Mouse (Mus musculus): Measurements from ENCODE around the gene Slc18a3. TPM values are rescaled to one million over a fixed set of nuclear protein-coding genes. Genes with fewer than 3 reads are reported as not detected.

The Slc18a3 gene
- polyA plus RNA-seq, 1 experiment, result not detected

DNA sequence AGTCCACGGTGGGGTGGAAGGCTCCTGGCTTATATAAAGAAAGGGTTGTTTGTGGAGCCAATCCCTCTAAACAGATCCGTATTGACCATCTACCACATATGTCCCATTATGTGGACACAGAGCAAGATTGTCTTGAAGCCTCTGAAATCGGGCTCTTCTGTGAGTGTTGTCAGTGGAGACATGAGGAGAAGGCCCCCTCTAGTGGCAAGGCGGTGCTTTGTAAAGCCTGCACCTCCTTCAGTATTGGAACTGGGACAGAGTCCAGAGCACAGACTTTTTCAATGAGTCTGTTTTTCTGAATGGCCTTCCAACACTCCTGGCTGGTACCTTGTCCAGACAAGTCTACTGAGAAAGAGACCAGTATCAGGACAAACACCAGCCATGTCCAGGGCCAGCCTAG is 8.3 kb upstream of the Slc18a3 start:
- H3K4me3 ChIP-seq (replicated peaks; ENCODE audit: control insufficient read depth, low read depth, low read length), result no peak overlapping the region
- H3K4me1 ChIP-seq (ENCODE audit: control insufficient read depth, insufficient read depth, low read length), result no peaks in the 10 kb centered on the region
- 9% methylated on average over 4 of the region's 4 CpGs for WGBS
- no peak for TF ChIP-seq POLR2A (IDR thresholded peaks at IDR 0.05; ENCODE audit: borderline replicate concordance, control insufficient read depth, low read depth, low read length)
- peak; percentile 53; the same call in 1 of the 2 replicates for TF ChIP-seq CTCF (IDR thresholded peaks at IDR 0.05; ENCODE audit: control insufficient read depth, insufficient read depth, low read length)
- no peak overlapping the region for H3K27ac ChIP-seq (ENCODE audit: control insufficient read depth, insufficient read depth, low read depth, low read length, poor library complexity)

DNA sequence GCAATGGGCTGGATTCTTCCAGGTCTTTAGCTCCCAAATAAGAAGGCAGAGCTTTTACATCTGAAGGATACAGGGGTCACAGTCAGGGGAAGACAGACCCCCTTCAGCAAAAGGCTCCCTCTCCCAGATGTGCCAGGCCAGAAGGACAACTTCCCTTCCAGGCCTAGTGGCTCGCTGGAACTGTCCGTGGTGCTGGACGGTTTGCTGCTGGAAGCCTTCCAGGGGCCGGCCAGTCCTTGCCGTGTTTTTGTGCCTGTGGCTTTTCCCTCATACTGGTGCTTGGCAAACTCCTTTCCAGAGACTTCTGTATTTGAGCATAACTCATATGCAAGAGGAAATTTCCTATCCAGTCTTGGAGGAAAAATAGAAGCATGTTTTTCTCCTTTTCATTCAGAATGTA is 3.0 kb upstream of the Slc18a3 start:
- no peak overlapping the region for H3K4me3 ChIP-seq (replicated peaks; ENCODE audit: control insufficient read depth, low read depth, low read length)
- no peak for TF ChIP-seq POLR2A (IDR thresholded peaks at IDR 0.05; ENCODE audit: borderline replicate concordance, control insufficient read depth, low read depth, low read length)
- TF ChIP-seq CTCF (IDR thresholded peaks at IDR 0.05; ENCODE audit: control insufficient read depth, insufficient read depth, low read length), result no peak
- no peak overlapping the region for H3K27ac ChIP-seq (ENCODE audit: control insufficient read depth, insufficient read depth, low read depth, low read length, poor library complexity)
- 5% methylated on average over 5 of the region's 5 CpGs for WGBS
- H3K4me1 ChIP-seq (ENCODE audit: control insufficient read depth, insufficient read depth, low read length), result no peaks in the 10 kb centered on the region

DNA sequence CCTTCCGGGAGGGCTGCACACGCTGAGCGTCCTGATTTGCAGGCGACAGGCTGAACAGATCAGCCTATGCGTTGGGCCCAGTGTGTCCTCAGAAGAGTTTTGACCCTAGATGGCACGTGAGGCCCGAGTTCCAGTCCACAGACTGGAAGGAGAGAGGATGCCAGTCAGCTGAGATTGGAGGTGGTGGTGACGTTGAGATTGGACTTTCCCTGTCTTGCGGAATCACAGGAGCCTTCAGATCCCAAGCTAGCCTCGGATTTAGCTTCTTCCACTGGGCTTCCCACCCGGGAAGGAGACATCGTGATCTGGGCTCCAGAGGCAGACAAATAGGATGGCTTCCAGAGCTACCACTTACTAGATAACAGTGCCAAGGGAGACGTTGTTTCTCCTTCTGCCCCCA is 1.2 kb upstream of the Slc18a3 start, which contains the start of gene Chat:
Chat (minus strand) TSS at position 101 of the 400 bp plus-strand sequence.
- Histone ChIP-seq H3K4me3 (replicated peaks; ENCODE audit: control insufficient read depth, low read depth, low read length) (no peak within 1 kb of the TSS), H3K27ac (ENCODE audit: control insufficient read depth, insufficient read depth, low read depth, low read length, poor library complexity) (no peak within 1 kb of the TSS), H3K4me1 (ENCODE audit: control insufficient read depth, insufficient read depth, low read length) (no peaks in the 10 kb centered on the region)
- 19% methylated on average over 13 of the region's 13 CpGs for WGBS
- TF ChIP-seq POLR2A (IDR thresholded peaks at IDR 0.05; ENCODE audit: borderline replicate concordance, control insufficient read depth, low read depth, low read length) (no peak), CTCF (IDR thresholded peaks at IDR 0.05; ENCODE audit: control insufficient read depth, insufficient read depth, low read length) (no peak)

DNA sequence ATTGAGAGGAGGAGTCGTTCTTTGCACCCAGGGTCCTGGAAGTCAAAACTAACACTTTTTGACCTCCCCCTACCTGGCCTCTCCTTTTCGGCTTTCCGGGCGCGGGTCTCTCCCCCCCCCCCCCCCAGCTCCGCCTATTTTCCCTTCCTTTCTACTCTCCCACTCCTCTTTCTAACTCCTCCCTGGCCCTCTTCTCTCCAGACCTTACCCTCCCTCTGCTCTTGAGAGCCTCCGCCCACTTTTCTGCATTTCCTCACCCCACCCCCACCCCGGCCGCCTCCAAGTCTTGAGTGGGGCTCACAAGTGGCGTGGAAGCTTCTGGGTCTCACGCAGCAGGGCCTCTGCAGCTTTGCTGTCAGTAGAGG is 838 bp upstream of the Slc18a3 start:
- Histone ChIP-seq H3K27ac (ENCODE audit: control insufficient read depth, insufficient read depth, low read depth, low read length, poor library complexity) (no peak overlapping the region), H3K4me3 (replicated peaks; ENCODE audit: control insufficient read depth, low read depth, low read length) (no peak overlapping the region), H3K4me1 (ENCODE audit: control insufficient read depth, insufficient read depth, low read length) (no peaks in the 10 kb centered on the region)
- TF ChIP-seq CTCF (IDR thresholded peaks at IDR 0.05; ENCODE audit: control insufficient read depth, insufficient read depth, low read length) (no peak), POLR2A (IDR thresholded peaks at IDR 0.05; ENCODE audit: borderline replicate concordance, control insufficient read depth, low read depth, low read length) (no peak)
- 3% methylated on average over 11 of the region's 11 CpGs for WGBS

DNA sequence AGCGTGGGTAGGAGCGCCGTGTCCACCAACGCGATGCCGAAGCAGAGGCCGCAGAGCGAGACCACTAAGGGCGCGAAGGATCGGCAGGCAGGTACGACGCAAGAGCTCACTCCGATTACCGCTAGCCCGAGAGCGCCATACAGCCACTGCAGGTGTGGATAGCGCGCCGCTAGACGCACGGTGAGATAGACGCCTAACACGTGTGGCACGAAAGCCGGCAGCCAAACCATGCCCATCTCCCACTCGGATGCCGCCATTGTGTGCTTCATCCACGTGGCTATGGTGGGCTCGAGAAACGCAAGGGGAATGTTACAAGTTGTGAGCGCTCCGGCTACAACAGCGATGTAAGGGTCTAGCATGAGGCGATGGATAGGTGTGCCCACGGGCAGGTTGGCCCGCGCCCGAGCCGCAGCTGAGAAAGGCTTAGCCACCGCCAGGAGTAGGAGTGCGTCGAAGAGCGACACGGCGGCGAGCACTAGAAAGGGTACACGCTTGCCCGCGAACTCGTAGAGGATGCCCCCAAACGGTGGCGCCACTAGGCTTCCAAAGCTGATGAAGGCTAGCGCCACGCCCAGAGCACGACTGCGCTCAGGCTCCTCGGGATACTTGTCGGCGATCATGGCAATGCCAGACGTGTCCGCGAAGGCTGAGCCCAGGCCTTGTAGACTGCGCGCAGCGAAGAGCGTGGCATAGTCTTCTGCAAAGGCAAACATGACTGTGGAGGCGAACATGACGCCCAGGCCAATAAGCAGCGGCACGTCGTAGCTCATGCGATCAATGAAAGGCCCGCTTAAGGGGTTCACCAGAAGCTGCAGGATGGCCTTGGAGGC is 1.2 kb downstream of the Slc18a3 start:
- Histone ChIP-seq H3K27ac (ENCODE audit: control insufficient read depth, insufficient read depth, low read depth, low read length, poor library complexity) (no peak overlapping the region), H3K4me1 (ENCODE audit: control insufficient read depth, insufficient read depth, low read length) (no peaks in the 10 kb centered on the region), H3K4me3 (replicated peaks; ENCODE audit: control insufficient read depth, low read depth, low read length) (no peak overlapping the region)
- WGBS, result 9% methylated on average over 74 of the region's 74 CpGs
- no peak for TF ChIP-seq CTCF (IDR thresholded peaks at IDR 0.05; ENCODE audit: control insufficient read depth, insufficient read depth, low read length)
- TF ChIP-seq POLR2A (IDR thresholded peaks at IDR 0.05; ENCODE audit: borderline replicate concordance, control insufficient read depth, low read depth, low read length), result no peak

DNA sequence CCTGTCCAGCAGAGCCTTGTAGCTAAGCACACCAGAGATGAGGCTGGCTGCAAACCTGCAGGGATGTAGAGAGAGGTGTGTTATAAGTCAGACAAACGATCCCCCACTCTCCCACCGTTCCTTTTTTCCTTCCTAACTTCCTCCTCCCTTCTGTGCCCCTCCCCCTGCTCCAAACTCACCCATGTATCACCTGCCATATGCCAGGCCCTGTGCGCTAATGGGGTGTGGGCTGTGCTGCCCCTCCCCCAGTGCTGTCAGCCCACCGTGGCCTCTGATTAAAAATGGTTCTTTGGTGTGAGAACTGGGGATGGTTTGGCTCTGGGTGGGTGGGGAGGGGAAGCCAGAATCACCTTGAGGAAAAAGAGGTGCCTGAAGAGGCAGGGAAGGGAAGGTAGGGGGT is 12.1 kb downstream of the Slc18a3 start:
- TF ChIP-seq CTCF (IDR thresholded peaks at IDR 0.05; ENCODE audit: control insufficient read depth, insufficient read depth, low read length), result no peak
- TF ChIP-seq POLR2A (IDR thresholded peaks at IDR 0.05; ENCODE audit: borderline replicate concordance, control insufficient read depth, low read depth, low read length), result no peak
- H3K4me3 ChIP-seq (replicated peaks; ENCODE audit: control insufficient read depth, low read depth, low read length), result no peak overlapping the region
- H3K4me1 ChIP-seq (ENCODE audit: control insufficient read depth, insufficient read depth, low read length), result no peaks in the 10 kb centered on the region
- 9% methylated on average over 4 of the region's 4 CpGs for WGBS
- no peak overlapping the region for H3K27ac ChIP-seq (ENCODE audit: control insufficient read depth, insufficient read depth, low read depth, low read length, poor library complexity)

DNA sequence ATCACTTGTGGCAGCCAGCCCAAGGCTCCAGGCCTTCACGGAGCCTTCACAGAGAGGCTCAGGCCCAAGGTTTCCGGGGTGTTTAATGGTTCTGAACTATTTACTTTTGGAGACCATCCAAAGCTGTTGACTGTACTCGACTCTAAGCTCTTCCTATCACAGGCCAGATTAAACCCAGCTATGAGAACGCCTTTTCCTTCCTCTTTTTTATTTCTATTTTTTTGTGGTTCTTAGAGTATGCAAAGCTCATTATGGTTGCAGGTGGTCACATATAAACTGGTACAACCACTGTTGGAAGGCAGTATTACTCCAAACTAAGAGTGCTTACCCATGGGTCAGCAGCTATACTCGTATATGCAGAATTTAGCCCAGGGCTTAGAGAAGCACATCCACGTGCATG is 17.7 kb downstream of the Slc18a3 start:
- 13% methylated on average over 6 of the region's 6 CpGs for WGBS
- TF ChIP-seq POLR2A (IDR thresholded peaks at IDR 0.05; ENCODE audit: borderline replicate concordance, control insufficient read depth, low read depth, low read length) (no peak), CTCF (IDR thresholded peaks at IDR 0.05; ENCODE audit: control insufficient read depth, insufficient read depth, low read length) (no peak)
- Histone ChIP-seq H3K27ac (ENCODE audit: control insufficient read depth, insufficient read depth, low read depth, low read length, poor library complexity) (no peak overlapping the region), H3K4me3 (replicated peaks; ENCODE audit: control insufficient read depth, low read depth, low read length) (no peak overlapping the region), H3K4me1 (ENCODE audit: control insufficient read depth, insufficient read depth, low read length) (no peaks in the 10 kb centered on the region)

DNA sequence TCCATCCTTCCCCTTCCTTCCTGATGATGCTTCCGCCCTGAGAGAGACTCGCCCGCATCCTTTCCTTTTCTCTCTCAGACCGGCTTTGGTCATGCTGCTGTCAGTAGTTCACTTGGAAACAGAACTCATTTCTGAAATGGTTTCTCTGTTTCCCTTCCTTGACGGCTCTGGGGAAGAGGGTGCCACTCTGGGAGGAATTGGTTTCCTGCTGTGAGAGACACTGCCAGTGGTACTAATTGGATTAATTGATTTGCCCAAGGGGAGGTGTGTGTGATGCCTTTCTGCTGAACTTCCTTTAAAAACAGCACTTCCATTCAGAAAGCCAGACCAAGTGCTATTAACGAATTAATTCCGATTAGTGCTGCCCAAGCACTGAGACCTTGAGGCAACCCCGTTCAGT is 21.2 kb downstream of the Slc18a3 start:
- Histone ChIP-seq H3K27ac (ENCODE audit: control insufficient read depth, insufficient read depth, low read depth, low read length, poor library complexity) (no peak overlapping the region), H3K4me1 (ENCODE audit: control insufficient read depth, insufficient read depth, low read length) (no peaks in the 10 kb centered on the region), H3K4me3 (replicated peaks; ENCODE audit: control insufficient read depth, low read depth, low read length) (no peak overlapping the region)
- WGBS, result 52% methylated on average over 8 of the region's 8 CpGs
- TF ChIP-seq POLR2A (IDR thresholded peaks at IDR 0.05; ENCODE audit: borderline replicate concordance, control insufficient read depth, low read depth, low read length) (no peak), CTCF (IDR thresholded peaks at IDR 0.05; ENCODE audit: control insufficient read depth, insufficient read depth, low read length) (no peak)

Data from bone marrow, adult 2 months (tissue).